Mouse (Mus musculus) adrenal gland, adult 2 months (tissue): Measurements from ENCODE around the gene Peg10. TPM values are rescaled to one million over a fixed set of nuclear protein-coding genes. Genes with fewer than 3 reads are reported as not detected.

Experiments used
- DNase-seq: peaks from one replicate; pipeline ENCODE4 v3.0.0; 2021
- long read RNA-seq: library from polyadenylated mRNA; stranded (forward); transcript quantifications from one replicate; pipeline ENCODE4 v2.0.0, GENCODE M21; 2021
- polyA plus RNA-seq: library from polyadenylated mRNA; depleted of rRNA; stranded (reverse); fragments of >200 nt; gene quantifications from 2 replicates; pipeline ENCODE4 v1.2.3, GENCODE M21; 2012; rRNA removed
- total RNA-seq, 2 experiments: library from RNA; stranded (reverse); gene quantifications; 2 replicates each; pipeline ENCODE4 v1.2.3; 2021

Peg10 gene
- 100 to 1,000 TPM; 220 to 417 TPM for total RNA-seq
- polyA plus RNA-seq = 102 and 152 TPM in 2 replicates
- long read RNA-seq, partial matches to known transcripts = 0 of 1 reads
- long read RNA-seq, other reads (novel, unspliced or antisense) = 1 of 1 reads

- DNase-seq = peak; percentile 89
Measured at GRCm38 (mm10) chr6:4746696-4747439, at the start of gene Peg10, which contains the start of gene Sgce. TSS of gene Peg10 (plus strand) at chr6:4747306. TSS of gene Sgce (minus strand) at chr6:4747207.

GRCm38 (mm10) chr6:4701641-4702040 lies 45.5 kb upstream of the Peg10 start:
- no peak for DNase-seq

- no peak for DNase-seq
Measured at GRCm38 (mm10) chr6:4703908-4704307, 43.2 kb upstream of the Peg10 start.

GRCm38 (mm10) chr6:4706415-4706814 lies 40.7 kb upstream of the Peg10 start:
- DNase-seq = no peak

- peak; percentile 80 for DNase-seq
Measured at GRCm38 (mm10) chr6:4708971-4709370, 38.1 kb upstream of the Peg10 start.

GRCm38 (mm10) chr6:4716171-4716570 lies 30.9 kb upstream of the Peg10 start:
- no peak for DNase-seq

GRCm38 (mm10) chr6:4717344-4717743 lies 29.8 kb upstream of the Peg10 start:
- DNase-seq = no peak

- no peak for DNase-seq
Measured at GRCm38 (mm10) chr6:4722142-4722541, 25.0 kb upstream of the Peg10 start.

GRCm38 (mm10) chr6:4722739-4723138 lies 24.4 kb upstream of the Peg10 start:
- no peak for DNase-seq

GRCm38 (mm10) chr6:4723998-4724757 lies 22.9 kb upstream of the Peg10 start:
- no peak for DNase-seq

GRCm38 (mm10) chr6:4728305-4728704 lies 18.8 kb upstream of the Peg10 start:
- no peak for DNase-seq

- DNase-seq = no peak
Measured at GRCm38 (mm10) chr6:4731675-4732074, 15.4 kb upstream of the Peg10 start.

GRCm38 (mm10) chr6:4733208-4733607 lies 13.9 kb upstream of the Peg10 start:
- peak; percentile 49 for DNase-seq

GRCm38 (mm10) chr6:4736372-4736771 lies 10.7 kb upstream of the Peg10 start:
- no peak for DNase-seq

GRCm38 (mm10) chr6:4738034-4738629 lies 9.0 kb upstream of the Peg10 start:
- no peak for DNase-seq

- DNase-seq = no peak
Measured at GRCm38 (mm10) chr6:4738717-4739116, 8.4 kb upstream of the Peg10 start.

GRCm38 (mm10) chr6:4739522-4740355 lies 7.4 kb upstream of the Peg10 start:
- DNase-seq = no peak

GRCm38 (mm10) chr6:4740511-4740910 lies 6.6 kb upstream of the Peg10 start:
- DNase-seq = peak; percentile 56

GRCm38 (mm10) chr6:4746036-4746695 lies 940 bp upstream of the Peg10 start:
- DNase-seq = peak; percentile 72

GRCm38 (mm10) chr6:4747677-4748505 lies 785 bp downstream of the Peg10 start:
- peak; percentile 53 for DNase-seq
